Mouse (Mus musculus) heart, postnatal 4 days (tissue): ENCODE results near the gene Hdac4. TPM values are rescaled to one million over a fixed set of nuclear protein-coding genes. Genes with fewer than 3 reads are reported as not detected.

Experiments used
- DNase-seq: peaks from one replicate; pipeline ENCODE4 v3.0.0; 2021
- total RNA-seq, 2 experiments: library from RNA; stranded (reverse); gene quantifications; 2 replicates each; pipeline ENCODE4 v1.2.3; 2021

Gene Hdac4
- total RNA-seq, 2 experiments from 2014 or later = 33.3 to 36.3 TPM

DNA sequence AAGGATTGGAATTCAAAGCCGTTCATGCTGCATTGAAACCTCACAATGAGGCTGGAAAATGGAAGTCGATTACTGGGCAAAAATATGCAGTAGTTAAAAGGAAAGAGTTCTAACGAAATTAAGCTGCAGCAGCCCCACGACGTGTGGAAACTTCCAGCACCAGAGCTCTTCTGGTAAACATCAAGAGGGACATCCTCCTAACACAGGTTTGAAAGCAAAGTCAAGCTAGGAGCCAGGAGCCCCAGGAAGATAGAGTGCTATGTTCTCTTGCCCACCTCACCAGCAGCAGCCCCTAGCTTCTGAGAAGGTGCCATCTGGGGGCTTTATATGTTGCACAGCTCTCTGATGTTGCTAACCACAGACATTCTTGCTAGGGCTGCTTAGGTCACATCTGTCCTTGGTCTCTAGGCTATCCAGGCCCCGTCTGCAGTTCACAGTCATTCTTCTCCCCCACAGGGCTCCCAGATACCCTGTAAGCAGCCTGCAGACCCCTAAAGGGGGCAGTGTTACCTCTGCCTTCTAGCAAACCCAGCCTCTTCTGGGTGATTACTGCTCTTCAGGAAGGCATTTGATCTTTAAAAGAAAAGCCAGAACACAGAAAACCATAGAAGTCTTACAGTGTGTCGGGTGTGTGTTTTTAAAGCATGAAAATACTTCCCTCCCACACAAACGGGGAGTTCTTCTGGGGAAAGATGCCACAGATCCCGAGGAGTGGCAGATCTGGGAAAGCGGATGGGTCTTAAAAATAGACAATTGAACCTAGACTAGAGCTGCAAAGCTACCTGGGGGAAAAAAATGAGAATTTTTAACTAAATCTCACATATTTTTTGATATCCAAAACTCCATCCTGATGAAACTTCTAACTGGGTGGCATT, 17.2 kb downstream of the Hdac4 start:
- peak; percentile 34 for DNase-seq

- DNase-seq = no peak
Observed at GRCm38 (mm10) chr1:92177599-92177998, 17.9 kb downstream of the Hdac4 start.

GRCm38 (mm10) chr1:92177196-92177595, 18.3 kb downstream of the Hdac4 start:
- peak; percentile 21 for DNase-seq

GRCm38 (mm10) chr1:92175266-92175665, 20.2 kb downstream of the Hdac4 start:
- no peak for DNase-seq

GRCm38 (mm10) chr1:92174898-92175255, 20.6 kb downstream of the Hdac4 start:
- DNase-seq = no peak

- no peak for DNase-seq
Observed at GRCm38 (mm10) chr1:92174251-92174897, 21.1 kb downstream of the Hdac4 start.

GRCm38 (mm10) chr1:92170616-92171235, 24.8 kb downstream of the Hdac4 start:
- no peak for DNase-seq

- DNase-seq = no peak
Observed at GRCm38 (mm10) chr1:92169776-92170055, 25.8 kb downstream of the Hdac4 start.

- DNase-seq = no peak
Observed at GRCm38 (mm10) chr1:92168900-92169775, 26.4 kb downstream of the Hdac4 start.

- DNase-seq = no peak
Observed at GRCm38 (mm10) chr1:92163932-92164331, 31.6 kb downstream of the Hdac4 start.

DNA sequence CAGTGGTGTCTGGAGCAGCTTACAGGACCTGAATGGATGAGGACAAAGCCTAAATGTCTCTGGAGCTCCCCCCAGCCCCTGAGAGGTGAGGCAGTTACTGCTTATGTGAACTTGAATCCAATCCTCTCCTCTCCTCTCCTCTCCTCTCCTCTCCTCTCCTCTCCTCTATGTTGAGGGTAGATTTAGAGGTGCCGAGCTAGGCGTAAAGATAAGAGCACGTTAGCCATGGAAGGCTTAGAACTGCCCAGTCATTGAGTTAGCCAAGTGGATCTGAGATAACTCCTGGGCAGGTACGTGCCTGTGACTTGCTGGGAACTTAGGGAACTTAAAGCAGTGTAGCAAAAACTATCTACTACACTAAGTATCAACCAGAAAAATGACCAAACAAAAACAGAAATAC, 35.7 kb downstream of the Hdac4 start:
- no peak for DNase-seq

DNA sequence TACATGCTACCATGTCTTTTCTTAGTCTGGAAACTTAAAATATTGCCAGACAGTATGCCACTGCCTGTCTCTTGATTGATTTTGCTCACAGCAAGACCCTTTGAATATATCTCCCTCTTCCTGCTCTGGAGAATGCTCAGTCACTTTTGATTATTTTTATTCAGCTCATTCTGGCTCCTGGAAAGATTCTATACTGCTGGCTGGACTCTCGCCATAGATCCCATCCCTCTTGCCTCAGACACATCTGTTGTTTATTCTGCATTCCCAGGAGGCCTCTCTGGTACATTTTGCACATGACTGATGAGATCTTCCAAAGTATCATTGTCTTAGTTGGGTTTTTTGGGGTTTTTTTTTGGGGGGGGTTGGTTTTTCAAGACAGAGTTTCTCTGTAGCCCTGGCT, 45.3 kb downstream of the Hdac4 start:
- DNase-seq = no peak

DNA sequence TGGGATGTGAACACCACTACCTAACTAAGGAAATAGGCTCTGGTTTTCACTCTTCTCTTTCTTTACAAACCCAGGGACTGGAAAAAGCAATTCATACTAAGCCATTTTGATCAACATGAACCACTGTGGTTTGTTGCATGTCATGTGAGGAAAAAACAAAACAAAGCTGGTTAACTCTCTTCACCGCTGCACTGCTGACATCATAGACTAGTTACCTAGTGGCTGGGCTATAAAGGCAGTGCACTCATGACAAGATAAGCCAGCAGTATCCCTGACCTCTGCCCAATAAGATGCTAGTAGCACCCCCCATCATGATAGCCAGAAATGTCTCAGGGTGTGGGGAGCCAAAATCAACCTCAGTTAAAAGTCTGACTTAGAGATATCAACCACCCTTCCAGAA, 47.0 kb downstream of the Hdac4 start:
- no peak for DNase-seq

DNA sequence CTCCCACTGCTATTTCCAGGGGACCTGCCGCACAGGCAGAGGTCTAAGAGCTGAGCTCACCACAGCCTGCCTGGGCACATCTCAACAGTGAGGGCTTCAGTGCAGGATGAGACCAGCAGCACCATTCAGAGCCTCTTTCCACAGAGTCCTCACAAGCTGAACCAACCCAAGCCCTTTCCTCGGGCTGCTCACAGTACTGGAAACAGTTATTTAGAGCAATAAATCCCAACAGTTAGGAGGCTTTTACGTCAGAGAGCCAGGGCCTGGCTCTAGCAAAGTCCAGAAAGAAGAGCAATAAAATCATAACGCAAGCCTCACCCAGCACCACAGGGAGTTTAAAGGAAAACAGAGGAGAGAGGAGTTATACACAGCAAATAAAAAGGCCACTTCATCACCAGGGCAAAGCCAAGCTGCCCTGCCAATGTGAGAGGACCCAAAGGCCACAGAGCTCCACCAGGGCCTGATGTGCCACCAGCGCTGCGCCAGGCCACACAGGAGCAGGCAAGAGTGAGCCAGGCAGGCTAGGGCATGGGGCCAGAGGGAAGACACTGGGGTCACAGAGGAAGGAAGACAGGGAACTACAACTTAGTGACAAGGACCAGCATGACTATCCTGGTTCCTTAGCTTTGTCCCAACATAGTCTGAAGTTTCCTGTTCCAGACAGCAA, 50.5 kb downstream of the Hdac4 start:
- no peak for DNase-seq

GRCm38 (mm10) chr1:92143331-92143895, 52.1 kb downstream of the Hdac4 start:
- no peak for DNase-seq

- DNase-seq = no peak
Observed at GRCm38 (mm10) chr1:92142793-92143192, 52.7 kb downstream of the Hdac4 start.

DNA sequence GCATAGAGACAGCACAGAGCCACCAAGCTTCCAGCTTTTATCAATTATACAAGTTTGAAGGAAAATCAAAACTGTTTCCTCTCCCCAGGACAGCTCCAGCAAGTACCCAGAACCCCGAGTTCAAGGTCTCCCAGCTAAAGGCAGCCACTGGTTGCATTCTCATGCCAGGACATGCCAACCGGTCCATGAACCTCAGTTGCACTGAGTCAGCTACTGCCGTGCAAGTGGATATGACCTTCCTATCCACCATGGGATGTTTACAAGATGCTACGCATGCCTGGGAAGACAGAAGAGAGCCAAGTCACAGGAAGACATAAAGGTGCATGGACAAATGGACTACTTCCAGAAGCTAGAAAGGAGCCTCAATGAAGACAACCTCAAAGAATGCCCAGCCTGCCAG, 56.5 kb downstream of the Hdac4 start:
- DNase-seq = no peak

- DNase-seq = peak; percentile 84
Observed at GRCm38 (mm10) chr1:92137136-92137848, 58.2 kb downstream of the Hdac4 start.

DNA sequence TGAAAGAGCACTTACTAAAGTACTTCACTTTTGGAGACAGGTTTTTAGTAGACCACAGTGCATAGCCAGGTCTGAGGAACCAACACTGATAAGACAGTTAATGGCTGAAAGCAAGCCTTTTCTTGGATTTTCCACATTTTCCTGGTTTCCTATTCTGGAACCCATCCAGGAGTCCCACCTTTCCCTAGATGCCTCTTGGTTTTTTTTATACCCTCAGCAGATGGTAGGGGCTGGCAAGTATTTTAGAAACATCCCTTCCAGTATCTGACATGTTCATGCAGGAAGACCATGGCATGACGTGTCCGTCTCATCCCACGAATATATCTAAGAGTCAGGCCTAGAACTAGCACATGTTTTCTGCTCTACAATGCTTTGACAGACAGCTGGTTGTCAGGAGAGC, 59.1 kb downstream of the Hdac4 start:
- DNase-seq = no peak

GRCm38 (mm10) chr1:92132181-92132580, 63.3 kb downstream of the Hdac4 start:
- no peak for DNase-seq

DNA sequence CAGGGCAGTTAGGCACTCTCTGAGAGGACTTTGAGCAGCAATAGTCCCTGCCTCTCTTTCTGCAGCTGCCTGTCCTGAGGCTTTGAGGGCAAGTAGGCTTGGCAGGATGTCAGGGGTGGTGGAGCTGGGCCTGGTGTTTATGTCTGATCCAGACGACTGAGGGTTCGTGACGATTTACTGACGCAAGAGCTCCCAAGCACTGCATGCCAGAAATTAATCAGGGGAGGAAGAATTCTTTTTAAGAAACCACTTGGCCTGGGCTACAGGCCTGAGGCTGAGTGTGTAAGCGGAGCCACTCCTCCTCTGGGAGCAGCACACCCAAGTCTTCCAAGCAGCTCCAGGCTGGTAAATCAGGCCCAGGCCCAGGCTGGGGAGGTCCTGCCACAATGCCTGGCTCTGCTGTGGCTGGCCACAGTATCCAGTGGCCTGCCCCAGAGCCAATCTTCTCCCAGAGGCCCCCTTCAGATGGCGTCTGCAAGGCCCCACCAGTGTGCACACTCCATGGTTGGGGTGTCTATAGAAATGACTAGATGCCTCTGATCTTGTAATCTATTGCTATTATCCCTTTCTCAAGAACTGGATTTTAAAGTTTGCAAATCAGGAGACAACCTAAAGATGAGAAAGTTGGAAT, 64.9 kb downstream of the Hdac4 start:
- peak; percentile 90 for DNase-seq
